Mouse (Mus musculus) cerebellum, adult 8-10 months (tissue): Measurements from ENCODE around the gene Usf2.
A peak's percentile ranks its signal among the peaks of the same experiment; 100 is the strongest.
"Not testable (repeated sequence)": the region's sequence is repeated elsewhere in the genome, so short reads cannot be mapped to it uniquely, and the experiment has no call there.

ENCODE experiments used
- DNase-seq: peaks from one replicate; pipeline ENCODE4 v3.0.0; 2022

Usf2 gene

GRCm38 (mm10) chr7:30957367-30957783 lies 772 bp upstream of the Usf2 start:
- DNase-seq = peak; percentile 96

GRCm38 (mm10) chr7:30956357-30956751 lies 249 bp downstream of the Usf2 start:
- DNase-seq = no peak

- DNase-seq = peak; percentile 88
These were observed 833 bp downstream of the Usf2 start for GRCm38 (mm10) chr7:30955584-30956356.

- no peak for DNase-seq
These were observed 1.6 kb downstream of the Usf2 start for GRCm38 (mm10) chr7:30954971-30955520.

- no peak for DNase-seq
These were observed 2.6 kb downstream of the Usf2 start for GRCm38 (mm10) chr7:30954036-30954435.

GRCm38 (mm10) chr7:30953459-30953858 lies 3.1 kb downstream of the Usf2 start:
- no peak for DNase-seq

- DNase-seq = no peak
These were observed 4.0 kb downstream of the Usf2 start for GRCm38 (mm10) chr7:30952441-30953265.

- DNase-seq = not testable (repeated sequence)
These were observed 6.7 kb downstream of the Usf2 start for GRCm38 (mm10) chr7:30949902-30950301.

- no peak for DNase-seq
These were observed 10.7 kb downstream of the Usf2 start for GRCm38 (mm10) chr7:30945876-30946275.

GRCm38 (mm10) chr7:30945466-30945865 lies 11.1 kb downstream of the Usf2 start:
- DNase-seq = not testable (repeated sequence)

GRCm38 (mm10) chr7:30944706-30945105 lies 11.9 kb downstream of the Usf2 start:
- DNase-seq = not testable (repeated sequence)

GRCm38 (mm10) chr7:30943909-30944635 lies 12.5 kb downstream of the Usf2 start, which contains the start of gene Hamp:
Gene Hamp (minus strand): TSS chr7:30944032.
- no peak for DNase-seq

- not testable (repeated sequence) for DNase-seq
These were observed 14.2 kb downstream of the Usf2 start for GRCm38 (mm10) chr7:30942365-30942764.

GRCm38 (mm10) chr7:30940070-30940469 lies 16.5 kb downstream of the Usf2 start:
- DNase-seq = not testable (repeated sequence)

- DNase-seq = not testable (repeated sequence)
These were observed 21.0 kb downstream of the Usf2 start for GRCm38 (mm10) chr7:30935422-30936099.

GRCm38 (mm10) chr7:30924581-30924980 lies 32.0 kb downstream of the Usf2 start, which contains the start of gene Hamp2:
Gene Hamp2 (minus strand): TSS chr7:30924681.
- DNase-seq = not testable (repeated sequence)

GRCm38 (mm10) chr7:30924071-30924470 lies 32.5 kb downstream of the Usf2 start:
- no peak for DNase-seq

- not testable (repeated sequence) for DNase-seq
These were observed 34.1 kb downstream of the Usf2 start for GRCm38 (mm10) chr7:30922490-30922889.

- DNase-seq = no peak
These were observed 36.4 kb downstream of the Usf2 start for GRCm38 (mm10) chr7:30920217-30920616.

- DNase-seq = no peak
These were observed 39.4 kb downstream of the Usf2 start for GRCm38 (mm10) chr7:30917219-30917618.

GRCm38 (mm10) chr7:30916713-30917112 lies 39.9 kb downstream of the Usf2 start:
- DNase-seq = no peak

GRCm38 (mm10) chr7:30914732-30915131 lies 41.9 kb downstream of the Usf2 start, which contains the start of gene Mag:
Gene Mag (minus strand): TSS chr7:30914873.
- DNase-seq = no peak
